Mouse (Mus musculus) liver, adult 10 weeks (tissue): ENCODE measurements around the gene Bod1l. TPM values are rescaled to one million over a fixed set of nuclear protein-coding genes. Genes with fewer than 3 reads are reported as not detected.

Experiments used
- polyA plus RNA-seq: library from polyadenylated mRNA; stranded (reverse); fragments of 350-450 nt; fragmentation: Illumina TruSeq; extraction: RNeasy Lipid Tissue Mini Kit (QIAGEN cat#74804); gene quantifications from one replicate; pipeline ENCODE4 v1.2.3, GENCODE M21; 2014; ENCODE audit warnings: low read depth, low replicate concordance

Bod1l gene
- 7.4 TPM for polyA plus RNA-seq

GRCm38 (mm10) chr5:41844147-41844529 is at the start of gene Bod1l:
Gene Bod1l (minus strand): TSS chr5:41844315.

GRCm38 (mm10) chr5:41763731-41764721 is 80.1 kb downstream of the Bod1l start, which contains the start of gene Nkx3-2:
Gene Nkx3-2 (minus strand): TSS chr5:41764501.

Other genes with a start within 250 kb of the Bod1l start
- gene Rab28, start 136.2 kb downstream of the Bod1l start, polyA plus RNA-seq, result 36.6 TPM
- gene Nkx3-2, start 79.8 kb downstream of the Bod1l start, polyA plus RNA-seq, result not detected
- gene Gm16223, start 223.6 kb upstream of the Bod1l start, polyA plus RNA-seq, result not detected